Mouse (Mus musculus) stomach, embryonic 15.5 days (tissue): ENCODE results near the gene 2510002D24Rik. TPM values are rescaled to one million over a fixed set of nuclear protein-coding genes. Genes with fewer than 3 reads are reported as not detected.
A peak's percentile ranks its signal among the peaks of the same experiment; 100 is the strongest.
"Not testable (repeated sequence)": the region's sequence is repeated elsewhere in the genome, so short reads cannot be mapped to it uniquely, and the experiment has no call there.

Experiments
- ATAC-seq: fragments of 200-750 bp; cut with Nextera tagmentation; 2 replicates; pipeline ENCODE4 v1.8.0; 2017; ENCODE audit warnings: low read depth, moderate number of reproducible peaks, moderate TSS enrichment; ENCODE audit not compliant: insufficient read depth, low FRiP score
- H3K27ac ChIP-seq: fragments of 300-500 bp; sonication (generic); 2 replicates; pipeline ENCODE4 v1.5.1; 2015; ENCODE audit warnings: mild to moderate bottlenecking, inconsistent platforms
- H3K27me3 ChIP-seq: fragments of 300-500 bp; sonication (generic); replicated peaks from 2 replicates; pipeline ENCODE4 v1.6.1; 2015; ENCODE audit warnings: inconsistent platforms
- H3K36me3 ChIP-seq: fragments of 300-500 bp; sonication (generic); 2 replicates; pipeline ENCODE4 v1.6.1; 2015; ENCODE audit warnings: inconsistent platforms
- H3K4me1 ChIP-seq: fragments of 300-500 bp; sonication (generic); 2 replicates; pipeline ENCODE4 v1.6.1; 2015; ENCODE audit warnings: inconsistent platforms
- H3K4me2 ChIP-seq: fragments of 300-500 bp; sonication (generic); 2 replicates; pipeline ENCODE4 v1.6.1; 2015; ENCODE audit warnings: mild to moderate bottlenecking, inconsistent platforms
- H3K4me3 ChIP-seq: fragments of 300-500 bp; sonication (generic); replicated peaks from 2 replicates; pipeline ENCODE4 v1.5.1; 2015; ENCODE audit warnings: inconsistent platforms
- H3K9ac ChIP-seq: fragments of 300-500 bp; sonication (generic); 2 replicates; pipeline ENCODE4 v1.6.1; 2015; ENCODE audit warnings: inconsistent platforms
- H3K9me3 ChIP-seq: fragments of 300-500 bp; sonication (generic); 2 replicates; pipeline ENCODE4 v1.6.1; 2016; ENCODE audit warnings: inconsistent platforms
- whole genome bisulfite sequencing: fragments of 180-500 bp; shearing (Covaris S2); methylation state at CpG from one replicate; pipeline ENCODE4 v1.1.7; 2015; 5-methylcytosine and 5-hydroxymethylcytosine counted together
- polyA plus RNA-seq: library from polyadenylated mRNA; unstranded; fragments of >200 nt; fragmentation: Nextera tagmentation; extraction: Ambion mirVana; gene quantifications from 2 replicates; pipeline ENCODE4 v1.2.1, GENCODE M21; 2015

The 2510002D24Rik gene
- polyA plus RNA-seq, 1 experiment from 2014 or later: 45.2 TPM

DNA sequence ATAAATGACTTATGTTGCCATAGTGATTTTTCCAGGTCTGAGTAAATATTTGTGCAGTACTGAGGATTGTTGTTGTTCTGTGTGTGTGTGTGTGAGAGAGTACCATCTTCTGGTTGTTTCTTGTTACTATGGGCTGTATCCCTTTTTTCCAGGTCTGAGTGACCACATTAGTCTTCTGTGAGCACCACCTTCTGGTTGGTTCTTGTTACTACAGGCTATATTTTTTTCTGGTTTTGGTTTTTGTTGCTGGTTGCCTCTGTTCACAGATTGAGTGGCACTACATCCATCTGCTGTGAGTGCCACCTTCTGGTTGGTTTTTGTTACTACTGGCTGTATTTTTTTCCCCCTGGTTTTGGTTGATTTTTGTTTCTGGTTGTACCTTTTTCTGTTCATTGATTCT is 22.2 kb downstream of the 2510002D24Rik start:
- Histone ChIP-seq H3K27ac (no peak overlapping the region), H3K9ac (no peak overlapping the region), H3K4me3 (no peak overlapping the region), H3K27me3 (no peaks in the 10 kb centered on the region), H3K4me1 (no peaks in the 10 kb centered on the region), H3K9me3 (no peaks in the 10 kb centered on the region), H3K36me3 (no peaks in the 10 kb centered on the region), H3K4me2 (no peak overlapping the region)
- no peak for ATAC-seq

- no peaks in the 10 kb centered on the region for H3K36me3 ChIP-seq
- no peaks in the 10 kb centered on the region for H3K27me3 ChIP-seq
- H3K4me3 ChIP-seq: no peak overlapping the region
- H3K4me1 ChIP-seq: no peaks in the 10 kb centered on the region
- no peak overlapping the region for H3K4me2 ChIP-seq
- ATAC-seq: no peak
- no peak overlapping the region for H3K9ac ChIP-seq
- H3K27ac ChIP-seq: no peak overlapping the region
- H3K9me3 ChIP-seq: no peaks in the 10 kb centered on the region
- WGBS: 58% methylated on average over 1 of the region's 1 CpGs
These were observed 23.8 kb downstream of the 2510002D24Rik start for GRCm38 (mm10) chr16:18860186-18860585.

DNA sequence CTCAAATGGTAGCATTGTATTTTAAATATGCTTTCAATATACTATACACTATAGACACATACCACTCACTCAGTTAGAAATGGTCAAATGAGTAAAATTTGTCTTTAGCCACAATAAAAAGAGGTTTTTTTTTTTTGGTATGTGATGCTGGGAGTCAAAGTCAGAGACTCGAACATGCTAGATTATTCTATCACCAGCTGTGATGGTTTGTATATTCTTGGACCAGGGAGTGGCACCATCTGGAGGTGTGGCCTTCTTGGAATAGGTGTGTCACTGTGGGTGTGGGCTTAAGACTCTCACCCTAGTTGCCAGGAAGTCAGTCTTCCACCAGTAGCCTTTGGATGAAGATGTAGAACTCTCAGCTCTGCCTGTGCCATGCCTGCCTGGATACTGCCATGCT is 34.1 kb downstream of the 2510002D24Rik start:
- peaks cover 21% of the 10 kb centered on the region for H3K36me3 ChIP-seq
- not testable (repeated sequence) for H3K27me3 ChIP-seq, H3K4me1 ChIP-seq, H3K9ac ChIP-seq, H3K27ac ChIP-seq, H3K4me2 ChIP-seq, ATAC-seq, H3K4me3 ChIP-seq, H3K9me3 ChIP-seq
- WGBS: 77% methylated on average over 1 of the region's 1 CpGs

DNA sequence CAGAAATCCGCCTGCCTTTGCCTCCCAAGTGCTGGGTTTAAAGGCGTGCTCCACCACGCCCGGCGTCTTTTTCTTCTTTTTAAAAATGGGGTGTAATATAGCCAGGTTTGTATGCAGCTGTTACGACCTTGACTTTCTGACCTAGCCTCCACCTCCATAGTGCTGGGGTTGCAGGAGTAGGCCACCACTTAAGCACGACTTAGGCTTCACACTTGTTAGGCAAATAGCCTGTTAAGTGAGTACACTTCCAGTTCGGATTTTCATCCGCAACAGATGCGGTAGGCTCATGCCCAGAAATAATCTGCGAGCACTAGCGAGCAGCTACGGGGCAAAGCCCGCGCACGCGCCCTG is 39.7 kb downstream of the 2510002D24Rik start:
- ATAC-seq: no peak
- no peaks in the 10 kb centered on the region for H3K9me3 ChIP-seq
- H3K4me3 ChIP-seq: peak overlapping the region; percentile 93
- H3K27ac ChIP-seq: peak overlapping the region; percentile 97
- no peaks in the 10 kb centered on the region for H3K27me3 ChIP-seq
- WGBS: under 1% methylated on average over 17 of the region's 17 CpGs
- H3K36me3 ChIP-seq: peaks cover 19% of the 10 kb centered on the region
- H3K4me2 ChIP-seq: peak overlapping the region; percentile 80
- H3K4me1 ChIP-seq: peaks cover 11% of the 10 kb centered on the region
- peak overlapping the region; percentile 67 for H3K9ac ChIP-seq

DNA sequence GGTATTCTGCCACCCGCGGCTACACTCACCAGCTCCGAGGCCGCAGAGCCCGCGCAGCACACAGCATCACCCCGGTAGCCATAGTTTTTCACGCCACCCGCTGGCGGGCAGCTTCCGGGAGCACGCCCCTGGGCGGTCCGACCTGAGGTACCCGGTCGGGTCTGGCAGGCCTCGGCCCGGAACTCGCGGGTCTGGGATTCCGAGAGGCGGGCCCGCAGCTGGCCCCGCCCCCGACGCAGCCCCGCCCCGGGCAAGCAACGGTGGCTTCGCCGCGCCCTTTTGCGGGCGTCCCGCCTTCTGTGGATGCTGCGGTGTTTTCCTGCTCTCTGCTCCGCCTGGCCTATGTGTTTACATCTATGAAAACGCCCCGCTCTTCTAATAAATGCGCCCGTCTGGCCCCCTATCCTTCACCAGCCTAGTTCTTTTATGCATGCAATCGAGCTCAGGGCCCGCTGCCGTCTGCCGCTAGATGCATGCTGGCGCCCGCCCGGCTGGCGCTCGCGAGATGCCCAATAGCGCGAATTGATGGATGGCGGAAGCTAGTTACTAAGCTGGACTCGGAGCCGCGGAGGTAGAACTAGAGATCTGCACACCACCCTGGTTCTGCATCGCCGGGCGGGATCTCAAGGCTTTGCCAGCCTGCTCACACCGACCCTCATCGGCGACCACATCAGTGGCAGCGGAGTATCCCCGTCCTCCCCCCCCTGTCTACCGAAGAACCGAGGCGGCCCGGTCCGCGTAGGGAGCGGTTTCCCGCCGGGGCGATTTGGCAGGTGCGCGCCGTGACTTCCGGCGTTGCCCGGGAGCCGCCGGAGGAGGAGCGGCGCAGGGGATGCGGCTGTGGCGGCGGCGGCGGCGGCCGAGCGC is 40.3 kb downstream of the 2510002D24Rik start, which contains the start of the genes Mrpl40 and Hira:
TSS of gene Mrpl40 (minus strand) at position 421 of the 867 bp plus-strand sequence.
TSS of gene Hira (plus strand) at position 596 of the 867 bp plus-strand sequence.
- H3K27ac ChIP-seq: peak within 1 kb of the TSS; percentile 97
- peaks cover 16% of the 10 kb centered on the region for H3K36me3 ChIP-seq
- peak within 1 kb of the TSS; percentile 87 for H3K9ac ChIP-seq
- peak within 1 kb of the TSS; percentile 80 for H3K4me2 ChIP-seq
- H3K4me3 ChIP-seq: peak within 1 kb of the TSS; percentile 93
- ATAC-seq: peak; percentile 95
- peaks cover 11% of the 10 kb centered on the region for H3K4me1 ChIP-seq
- H3K9me3 ChIP-seq: no peaks in the 10 kb centered on the region
- H3K27me3 ChIP-seq: no peaks in the 10 kb centered on the region
- under 1% methylated on average over 93 of the region's 93 CpGs for WGBS

- H3K4me2 ChIP-seq: peak overlapping the region; percentile 80
- no peaks in the 10 kb centered on the region for H3K27me3 ChIP-seq
- H3K4me1 ChIP-seq: peaks cover 11% of the 10 kb centered on the region
- peak overlapping the region; percentile 97 for H3K27ac ChIP-seq
- peak overlapping the region; percentile 87 for H3K9ac ChIP-seq
- no peaks in the 10 kb centered on the region for H3K9me3 ChIP-seq
- under 1% methylated on average over 43 of the region's 43 CpGs for WGBS
- peaks cover 10% of the 10 kb centered on the region for H3K36me3 ChIP-seq
- peak overlapping the region; percentile 93 for H3K4me3 ChIP-seq
- peak; percentile 5; the same call in 1 of the 2 replicates for ATAC-seq
These were observed 41.2 kb downstream of the 2510002D24Rik start for GRCm38 (mm10) chr16:18877386-18878090.

GRCm38 (mm10) chr16:18878091-18878720 is 41.8 kb downstream of the 2510002D24Rik start:
- H3K9ac ChIP-seq: peak overlapping the region; percentile 87
- no peaks in the 10 kb centered on the region for H3K9me3 ChIP-seq
- H3K4me2 ChIP-seq: peak overlapping the region; percentile 80
- peaks cover 9% of the 10 kb centered on the region for H3K36me3 ChIP-seq
- no peak for ATAC-seq
- peaks cover 11% of the 10 kb centered on the region for H3K4me1 ChIP-seq
- no peaks in the 10 kb centered on the region for H3K27me3 ChIP-seq
- peak overlapping the region; percentile 97 for H3K27ac ChIP-seq
- 21% methylated on average over 20 of the region's 20 CpGs for WGBS
- peak overlapping the region; percentile 93 for H3K4me3 ChIP-seq

- no peaks in the 10 kb centered on the region for H3K27me3 ChIP-seq
- no peak overlapping the region for H3K4me2 ChIP-seq
- H3K9ac ChIP-seq: no peak overlapping the region
- peaks cover 5% of the 10 kb centered on the region for H3K4me1 ChIP-seq
- no peak overlapping the region for H3K4me3 ChIP-seq
- H3K9me3 ChIP-seq: no peaks in the 10 kb centered on the region
- H3K36me3 ChIP-seq: 0 out of 2 replicates have a peak, but pooled peaks cover 3% of the 10 kb centered on the region
- H3K27ac ChIP-seq: no peak overlapping the region
- no peak for ATAC-seq
These were observed 47.7 kb downstream of the 2510002D24Rik start for GRCm38 (mm10) chr16:18884044-18884443.

Other genes starting within 250 kb of the 2510002D24Rik start
- 0.85 and 1.1 TPM in 2 replicates for gene Tbx1, start 245.9 kb upstream of the 2510002D24Rik start, polyA plus RNA-seq
- gene Gp1bb, start 214.2 kb upstream of the 2510002D24Rik start, polyA plus RNA-seq: 1.3 and 1.6 TPM in 2 replicates
- 2.6 and 3.4 TPM in 2 replicates for gene Gm49601, start 210.2 kb upstream of the 2510002D24Rik start, polyA plus RNA-seq
- gene Sept5, start 206.6 kb upstream of the 2510002D24Rik start, polyA plus RNA-seq: 21.7 and 22.9 TPM in 2 replicates
- gene Cldn5, start 59.7 kb upstream of the 2510002D24Rik start, polyA plus RNA-seq: 27.0 and 30.9 TPM in 2 replicates
- gene Ufd1, start 24.8 kb upstream of the 2510002D24Rik start, polyA plus RNA-seq: 77.9 and 86.6 TPM in 2 replicates
- gene Cdc45, start 24.6 kb upstream of the 2510002D24Rik start, polyA plus RNA-seq: 37.5 and 39.6 TPM in 2 replicates
- not detected in 2 replicates for gene Gm28539, start within 50 bp of the 2510002D24Rik start, polyA plus RNA-seq
- gene Mrpl40, start 40.3 kb downstream of the 2510002D24Rik start, polyA plus RNA-seq: 97.6 and 105 TPM in 2 replicates
- gene Hira, start 40.5 kb downstream of the 2510002D24Rik start, polyA plus RNA-seq: 13.4 and 13.5 TPM in 2 replicates